20 mouse cellular contexts compared by ENCODE assay signal in genomic region chr12:112230196-112230595, GRCm38 (mm10).
"Had no signal": no experiment of that assay in that cellular context is flagged by ENCODE, and none has a peak within 500 bp of the region (broad histone marks: within the 10 kb centered on the region; RNA-seq: fewer than 3 reads in every experiment).

No protein-coding gene starts in this region.

- H3K4me2 ChIP-seq: intestine, embryonic 15.5 days; kidney, embryonic 15.5 days; limb, embryonic 12.5 days; limb, embryonic 15.5 days; liver, embryonic 11.5 days; lung, embryonic 14.5 days; midbrain, embryonic 12.5 days had no signal

- H3K36me3 ChIP-seq: intestine, embryonic 15.5 days; kidney, embryonic 15.5 days; limb, embryonic 12.5 days; limb, embryonic 15.5 days; midbrain, embryonic 12.5 days had no signal

- H3K9ac ChIP-seq: intestine, embryonic 15.5 days; kidney, embryonic 15.5 days; limb, embryonic 12.5 days; limb, embryonic 15.5 days; liver, embryonic 14.5 days; liver, postnatal 0 days; lung, embryonic 14.5 days; midbrain, embryonic 12.5 days had no signal

- ATAC-seq: intestine, embryonic 15.5 days; liver, postnatal 0 days; lung, postnatal 0 days; midbrain, embryonic 16.5 days had no signal

- DNase-seq: kidney, adult 11 months; kidney, adult 8-10 months; kidney, postnatal 10 days; kidney, postnatal 36 days; layer of hippocampus, postnatal 36 days; liver, postnatal 0 days; lung, embryonic 14.5 days had no signal

- H3K27me3 ChIP-seq: intestine, embryonic 15.5 days; limb, embryonic 12.5 days; limb, embryonic 15.5 days had no signal

- H3K27ac ChIP-seq: intestine, embryonic 15.5 days; kidney, embryonic 15.5 days; left cerebral cortex, adult 2 months; limb, embryonic 12.5 days; limb, embryonic 15.5 days; liver, embryonic 14.5 days; macrophage; midbrain, embryonic 12.5 days; stomach, postnatal 0 days had no signal

- H3K9me3 ChIP-seq: intestine, embryonic 15.5 days; kidney, embryonic 15.5 days; limb, embryonic 12.5 days; limb, embryonic 15.5 days; megakaryocyte, embryonic 14.5 days; midbrain, embryonic 12.5 days had no signal

- H3K4me3 ChIP-seq: intestine, embryonic 15.5 days; kidney, embryonic 15.5 days; left cerebral cortex, adult 2 months; limb, embryonic 12.5 days; limb, embryonic 15.5 days; megakaryocyte, embryonic 14.5 days; midbrain, embryonic 12.5 days had no signal
